ENCODE assay signal across 8 mouse cellular contexts in genomic region chr10:41518508-41518980, GRCm38 (mm10). TPM values are rescaled to one million over a fixed set of nuclear protein-coding genes. Genes with fewer than 3 reads are reported as not detected.
DNase-seq lines count a peak whose midpoint lies in the region; ATAC-seq lines count a peak whose summit lies in the region.

No protein-coding gene starts in this region.

- peaks cover 6% of the 10 kb centered on the region for H3K27me3 ChIP-seq in megakaryocyte, embryonic 14.5 days (replicated peaks)

- peak; percentile 86 for DNase-seq in embryo, embryonic 10 days (ENCODE audit: low spot score)
- no peak for DNase-seq in embryo, embryonic 9.5 days (ENCODE audit: extremely low spot score)
- DNase-seq in cerebellum, postnatal 10 days, result peak; percentile 84 to 87
- DNase-seq in frontal cortex, postnatal 25 days (ENCODE audit: low spot score in 2 of 2), result peak; percentile 35 to 47
- peak; percentile 62 to 75 for DNase-seq in left cerebral cortex, postnatal 10 days (ENCODE audit: extremely low spot score in 1 of 2, low spot score in 2 of 2)
- DNase-seq in right cerebral cortex, postnatal 14 days, result peak; percentile 65

- peak overlapping the region; percentile 99 for H3K4me3 ChIP-seq in megakaryocyte, embryonic 14.5 days (replicated peaks)

- H3K4me1 ChIP-seq in megakaryocyte, embryonic 14.5 days, result peaks cover 30% of the 10 kb centered on the region

- H3K36me3 ChIP-seq in megakaryocyte, embryonic 14.5 days (replicated peaks; ENCODE audit: low read length), result peaks cover 4% of the 10 kb centered on the region

- ATAC-seq in inflammation-experienced regulatory T-cells, adult 6 months, result peak; percentile 68

- intact Hi-C loops in left cerebral cortex, postnatal 10 days (cut with DNase I), result loop anchor here (2.0 to 10.0 kb wide), 3 partner anchors 162 to 776 kb away; no protein-coding TSS in a partner anchor

- H3K9me3 ChIP-seq in megakaryocyte, embryonic 14.5 days, result no peaks in the 10 kb centered on the region

RNA-seq across cellular contexts. Expression of gene Cd164, which starts 0.7 kb away (rescaled TPM):
- polyA plus RNA-seq in inflammation-experienced regulatory T-cells, adult 6 months (2017; shearing (Covaris generic)), result 100 to 1,000 TPM; 202 to 255 (median 243) TPM
- 10 to 100 TPM; 43.7 to 53.2 TPM for total RNA-seq in left cerebral cortex, postnatal 10 days (2021)
- polyA plus RNA-seq in megakaryocyte, embryonic 14.5 days (2012; ENCODE audit: insufficient read depth, low replicate concordance), result 56.7 and 184 TPM in 2 replicates

RNA-seq across cellular contexts. Expression of gene Ppil6, which starts 28.3 kb away (rescaled TPM):
- polyA plus RNA-seq in inflammation-experienced regulatory T-cells, adult 6 months (2017; shearing (Covaris generic)), result not detected
- 1 to 10 TPM; 6.2 to 7.3 TPM for total RNA-seq in left cerebral cortex, postnatal 10 days (2021)
- not detected in 2 replicates for polyA plus RNA-seq in megakaryocyte, embryonic 14.5 days (2012; ENCODE audit: insufficient read depth, low replicate concordance)

RNA-seq across cellular contexts. Expression of gene Smpd2, which starts 28.4 kb away (rescaled TPM):
- polyA plus RNA-seq in inflammation-experienced regulatory T-cells, adult 6 months (2017; shearing (Covaris generic)), result 10 to 100 TPM; 19.3 to 29.5 (median 27.7) TPM
- total RNA-seq in left cerebral cortex, postnatal 10 days (2021), result 10 to 100 TPM; 17.2 to 18.8 TPM
- 9.3 and 13.7 TPM in 2 replicates for polyA plus RNA-seq in megakaryocyte, embryonic 14.5 days (2012; ENCODE audit: insufficient read depth, low replicate concordance)

RNA-seq across cellular contexts. Expression of gene Mical1, which starts 42.4 kb away (rescaled TPM):
- 100 to 1,000 TPM in 2 of 3 experiments, 10 to 100 TPM in 1; 84.9 to 115 (median 101) TPM for polyA plus RNA-seq in inflammation-experienced regulatory T-cells, adult 6 months (2017; shearing (Covaris generic))
- 10 to 100 TPM; 32.7 to 36.5 TPM for total RNA-seq in left cerebral cortex, postnatal 10 days (2021)
- 4.7 and 17.3 TPM in 2 replicates for polyA plus RNA-seq in megakaryocyte, embryonic 14.5 days (2012; ENCODE audit: insufficient read depth, low replicate concordance)
